Mouse (Mus musculus) ES-E14 (cell line): ENCODE measurements at regions not wholly inside any gene's neighbourhood (a gene's known extent, or its start where the extent isn't known, plus 50 kb on each side); places are given as distances from the start of the nearest gene placed in this dataset.

ENCODE experiments used
- CHD2 ChIP-seq: IDR thresholded peaks from 2 replicates; pipeline ENCODE4 v1.6.1; 2014; ENCODE audit warnings: mild to moderate bottlenecking, low read depth, low read length, inconsistent platforms
- MAFK ChIP-seq: IDR thresholded peaks from 2 replicates; pipeline ENCODE4 v1.6.1; 2014; ENCODE audit warnings: mild to moderate bottlenecking, low read depth, low read length, inconsistent platforms; ENCODE audit not compliant: insufficient read depth
- ZC3H11A ChIP-seq: IDR thresholded peaks from 2 replicates; pipeline ENCODE4 v1.6.1; 2012; ENCODE audit warnings: low read depth, mild to moderate bottlenecking, inconsistent platforms, low read length, borderline replicate concordance

DNA sequence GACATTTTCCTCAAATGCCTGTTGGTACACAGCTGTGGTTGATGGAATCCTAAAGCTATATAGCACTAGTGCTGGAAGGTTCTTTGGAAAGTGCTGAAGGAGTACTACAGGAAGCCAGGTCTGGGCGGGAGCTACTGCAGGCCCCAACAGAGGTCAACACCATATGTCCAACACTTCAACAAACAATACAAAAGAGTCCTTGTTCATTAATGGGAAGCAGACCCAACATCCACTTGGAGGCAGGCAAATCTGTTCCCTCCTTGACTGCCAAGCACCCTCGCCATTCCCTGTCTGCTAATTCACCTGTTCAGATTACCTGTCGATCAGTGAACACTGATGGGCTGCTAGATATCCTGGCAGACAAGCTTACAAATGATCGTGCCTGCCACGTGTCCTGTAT is 148.4 kb upstream of the Kbtbd8 start:
- TF ChIP-seq CHD2, result no peak
- TF ChIP-seq MAFK, result no peak
- TF ChIP-seq ZC3H11A, result no peak
